Mouse (Mus musculus) stomach, postnatal 0 days (tissue): Measurements from ENCODE around the gene Hist1h2be.

ENCODE experiments used
- CTCF ChIP-seq: IDR thresholded peaks from 2 replicates; pipeline ENCODE4 v1.5.1; 2016; ENCODE audit warnings: antibody characterized with exemption, low read depth, mild to moderate bottlenecking, moderate library complexity
- EP300 ChIP-seq: optimal IDR thresholded peaks from 2 replicates; pipeline ENCODE3; 2016; ENCODE audit warnings: antibody characterized with exemption

GRCm38 (mm10) chr13:23546694-23547093 lies 74.2 kb downstream of the Hist1h2be start:
- TF ChIP-seq EP300 (no peak), CTCF (no peak)
